Mouse (Mus musculus) lung, adult 18-20 months (tissue): ENCODE measurements around the gene Gab2.
A peak's percentile ranks its signal among the peaks of the same experiment; 100 is the strongest.

Source experiments
- DNase-seq, 2 experiments: peaks; one replicate each; pipeline ENCODE4 v3.0.0; 2022; ENCODE audit warnings: mixed read lengths in 2 of 2

The Gab2 gene

DNA sequence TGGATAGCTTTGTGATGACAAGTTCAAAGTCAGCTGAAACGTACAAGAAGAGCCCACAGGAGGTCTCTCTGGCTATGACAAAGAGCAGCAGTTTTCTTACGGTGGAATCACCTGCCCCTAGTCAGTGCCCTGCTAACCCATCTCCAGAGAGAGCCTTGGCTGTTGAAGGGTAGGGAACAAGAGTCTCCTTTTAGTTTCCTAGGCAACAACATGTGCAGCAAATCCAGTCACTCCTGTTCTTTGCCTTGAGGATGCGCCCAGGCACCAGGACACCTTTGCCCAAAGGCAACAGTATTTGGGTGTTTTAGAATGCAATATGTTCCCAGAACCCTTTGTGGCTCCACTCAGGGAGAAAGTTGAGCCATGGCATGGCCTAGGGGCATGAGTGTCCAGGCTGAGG is 266.9 kb downstream of the Gab2 start:
- no peak for DNase-seq

DNA sequence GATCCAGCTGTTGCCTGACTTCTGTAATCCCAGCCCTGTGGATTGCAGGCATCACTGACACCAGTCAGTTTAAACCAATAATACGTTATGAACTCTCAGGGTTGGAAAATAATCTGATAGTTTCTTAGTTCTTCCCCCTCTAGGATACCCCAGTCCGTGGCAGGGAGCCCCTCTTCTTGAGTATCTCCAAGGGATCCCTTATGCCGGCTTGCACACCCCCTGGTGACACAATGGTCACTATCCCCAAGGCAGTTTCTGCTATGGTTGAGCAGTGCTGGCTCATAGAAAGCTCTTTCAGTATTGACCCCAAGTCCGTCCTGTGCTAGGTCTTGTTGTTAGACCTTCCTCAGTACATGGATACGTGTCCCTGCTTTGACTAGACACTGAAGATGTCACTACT is 267.4 kb downstream of the Gab2 start:
- no peak for DNase-seq

DNA sequence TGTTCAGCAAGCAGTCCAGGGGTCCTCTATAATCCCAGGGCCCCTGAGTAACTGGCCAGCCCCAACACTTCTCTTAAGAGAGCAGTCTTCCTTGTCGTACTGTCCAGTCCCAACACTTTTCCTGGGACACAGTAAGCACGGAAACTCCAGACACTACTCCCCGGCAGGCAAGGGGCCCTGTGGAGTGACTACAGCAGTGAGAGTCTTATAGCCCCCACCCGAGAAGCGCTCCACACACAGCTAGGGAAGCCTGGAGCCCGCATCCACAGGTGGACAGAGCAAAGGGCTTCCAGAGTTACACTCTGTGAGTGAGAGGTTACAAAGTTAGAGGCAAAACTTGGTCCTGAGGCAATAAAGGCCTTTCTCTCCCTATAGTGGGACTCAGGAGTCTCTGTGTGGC is 268.1 kb downstream of the Gab2 start:
- DNase-seq = no peak

DNA sequence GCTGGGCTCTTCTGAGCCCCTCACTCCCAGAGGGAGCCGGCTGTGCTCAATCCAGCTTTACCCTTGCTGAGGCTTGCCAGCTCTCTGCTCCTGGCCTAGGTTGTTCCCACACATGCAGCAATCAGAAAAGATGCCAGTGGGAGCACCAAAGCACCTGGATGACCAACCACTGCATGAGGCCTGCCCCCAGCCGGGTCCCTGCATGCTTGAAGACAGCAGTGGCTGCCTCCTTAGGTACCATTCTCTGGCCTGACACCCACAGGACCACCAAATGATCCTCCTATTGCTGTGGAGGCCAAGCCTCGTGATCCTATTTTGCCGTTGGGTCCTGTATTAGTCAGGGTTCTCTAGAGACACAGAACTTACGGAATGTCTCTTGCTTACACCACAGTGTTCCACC is 269.5 kb downstream of the Gab2 start:
- DNase-seq = no peak

DNA sequence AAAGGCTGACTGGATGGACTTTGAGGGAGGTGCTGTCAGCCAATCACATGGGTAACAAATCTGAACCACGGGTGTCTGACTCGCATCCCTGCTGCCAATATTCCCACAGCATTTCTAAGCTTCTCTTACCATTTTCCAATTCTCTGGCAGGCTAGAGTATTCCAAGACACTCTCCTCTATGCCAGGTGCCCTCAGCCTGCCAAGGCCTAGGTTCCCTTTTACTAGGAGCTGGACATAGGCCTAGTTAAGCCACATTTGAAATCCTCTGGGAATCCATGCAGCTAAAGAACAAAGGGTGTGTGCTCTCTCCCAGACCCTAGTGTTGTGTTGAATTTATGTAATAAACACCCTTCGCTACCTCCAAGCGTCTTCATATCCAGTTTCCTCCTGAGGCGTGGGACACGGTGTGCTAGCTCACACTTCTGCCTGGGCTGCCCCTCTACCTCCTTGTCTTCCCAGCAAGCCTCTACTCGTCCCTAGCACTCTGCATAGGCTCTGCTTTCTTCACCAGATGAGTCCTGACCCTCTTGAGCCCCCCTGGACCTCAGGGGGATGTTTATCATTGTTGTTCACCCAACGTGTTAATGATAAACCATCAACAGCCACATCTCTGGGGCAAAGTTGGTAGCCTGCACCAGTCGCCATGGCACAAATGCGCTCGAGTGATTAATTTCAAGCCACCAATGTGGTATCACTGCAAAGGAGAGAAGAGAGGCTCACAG is 270.6 kb downstream of the Gab2 start:
- no peak for DNase-seq

DNA sequence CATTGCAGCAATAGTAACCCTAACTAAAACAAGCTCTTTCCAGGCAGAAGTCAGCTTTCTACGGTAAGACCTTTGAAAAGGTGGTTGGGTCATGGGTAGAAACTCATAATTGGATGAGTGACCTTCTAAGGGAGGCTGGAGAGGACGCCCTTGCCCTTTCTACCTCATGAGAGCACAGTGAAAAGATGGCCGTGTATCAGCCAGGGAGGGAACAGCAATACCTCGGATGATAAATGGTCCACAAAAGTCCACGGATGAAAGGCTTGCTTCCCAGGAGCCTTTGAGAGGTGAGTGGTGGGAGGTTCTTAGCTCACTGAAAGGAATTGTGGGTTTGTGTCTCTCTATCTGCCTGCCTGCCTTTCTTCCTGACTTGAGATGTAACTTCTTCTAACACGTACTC is 272.0 kb downstream of the Gab2 start:
- DNase-seq = no peak

DNA sequence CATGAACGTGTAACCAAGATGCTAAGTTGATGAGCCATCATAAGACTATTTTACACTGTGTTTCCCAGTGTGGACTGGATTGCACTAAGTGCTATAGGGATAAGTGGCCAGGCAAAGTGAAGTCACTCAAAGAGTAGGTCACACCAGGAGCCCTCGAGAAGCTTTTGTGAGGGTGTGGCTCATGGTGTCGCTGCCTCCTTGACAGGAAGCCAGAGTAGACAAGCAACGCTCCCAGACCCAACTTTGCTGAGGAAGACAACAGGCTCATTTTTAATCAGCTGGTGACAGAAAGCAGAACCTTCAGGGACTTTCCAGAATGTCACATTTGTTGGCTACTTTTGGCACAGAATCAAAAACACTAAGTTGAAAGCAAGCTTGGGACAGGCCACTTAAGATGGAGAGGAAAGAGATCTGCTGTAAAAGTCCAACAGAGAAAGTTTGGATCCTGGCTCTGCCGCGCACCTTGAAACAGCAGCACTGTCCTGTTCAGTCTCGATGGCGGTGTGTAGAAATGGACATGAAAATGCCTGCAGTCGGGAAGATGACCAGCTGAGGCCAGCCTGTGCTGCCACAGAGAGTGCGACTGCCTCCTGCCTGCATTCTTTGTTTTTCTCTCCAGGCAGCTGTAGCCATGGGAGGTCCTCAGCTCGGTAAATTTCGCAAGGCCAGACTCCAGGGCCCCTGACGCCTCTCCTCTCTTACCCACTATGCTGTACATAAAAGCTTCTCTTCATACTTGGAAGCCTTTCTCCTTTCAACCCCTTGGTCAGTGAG is 273.9 kb downstream of the Gab2 start:
- peak; percentile 74 to 79 for DNase-seq

DNA sequence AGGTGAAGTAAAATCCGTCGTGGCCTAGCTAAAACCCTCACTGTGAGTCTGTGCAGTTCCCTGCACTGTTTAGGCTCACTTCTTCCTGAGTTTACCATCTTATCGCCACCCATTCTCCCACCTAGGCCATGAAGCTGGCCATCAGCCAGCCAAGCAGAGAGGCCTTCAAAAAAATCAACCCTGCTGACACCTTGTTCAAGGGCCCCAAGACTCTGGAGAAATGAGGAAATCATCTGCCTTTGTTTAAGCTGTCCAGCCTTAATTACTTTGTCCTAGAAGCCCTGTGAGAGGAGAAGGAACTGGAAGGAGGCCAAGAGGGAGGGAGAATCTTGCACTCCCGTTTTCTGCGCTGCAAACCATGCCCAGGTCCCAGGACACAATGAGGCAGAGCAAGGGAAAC is 274.9 kb downstream of the Gab2 start:
- peak; percentile 50 to 66 for DNase-seq

DNA sequence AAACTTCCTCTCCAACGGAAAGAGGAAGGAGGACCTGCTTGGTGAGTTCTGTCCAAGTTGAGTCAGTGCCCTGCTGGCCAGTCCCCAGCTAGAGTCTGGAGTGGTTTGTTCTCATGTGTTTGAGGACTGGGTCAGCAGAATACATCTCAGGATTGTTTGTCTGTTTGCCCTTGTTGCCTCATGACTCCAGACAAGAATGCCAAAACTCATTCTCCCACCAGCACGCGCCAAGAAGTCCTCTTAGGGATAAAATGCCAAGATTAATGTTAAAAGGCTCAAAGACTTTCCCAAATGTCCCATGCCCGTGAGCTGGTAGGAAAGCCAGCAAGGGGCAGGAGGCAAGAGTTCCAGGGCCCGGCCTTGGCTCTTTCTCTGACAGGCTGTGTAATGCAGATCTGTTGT is 275.5 kb downstream of the Gab2 start:
- DNase-seq = peak; percentile 86 to 91

DNA sequence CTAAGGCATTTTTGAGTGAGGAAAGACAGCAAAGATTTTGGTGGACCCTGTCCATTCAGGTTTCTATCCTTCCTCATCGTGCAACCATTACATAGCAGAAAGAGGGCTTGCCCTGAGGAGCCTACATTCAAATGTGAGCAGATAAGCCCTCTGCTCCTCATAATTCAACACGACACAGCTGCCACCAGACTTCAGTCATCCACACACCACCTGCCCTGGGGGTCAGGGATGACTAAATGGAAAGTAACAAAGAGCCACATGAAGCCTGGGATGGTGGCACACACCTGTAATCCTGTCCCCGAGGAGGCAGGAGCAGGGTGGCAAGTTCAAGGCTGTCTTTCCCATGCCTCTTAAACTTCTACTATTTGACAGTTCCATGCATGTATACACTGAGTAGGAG is 276.5 kb downstream of the Gab2 start:
- no peak for DNase-seq

DNA sequence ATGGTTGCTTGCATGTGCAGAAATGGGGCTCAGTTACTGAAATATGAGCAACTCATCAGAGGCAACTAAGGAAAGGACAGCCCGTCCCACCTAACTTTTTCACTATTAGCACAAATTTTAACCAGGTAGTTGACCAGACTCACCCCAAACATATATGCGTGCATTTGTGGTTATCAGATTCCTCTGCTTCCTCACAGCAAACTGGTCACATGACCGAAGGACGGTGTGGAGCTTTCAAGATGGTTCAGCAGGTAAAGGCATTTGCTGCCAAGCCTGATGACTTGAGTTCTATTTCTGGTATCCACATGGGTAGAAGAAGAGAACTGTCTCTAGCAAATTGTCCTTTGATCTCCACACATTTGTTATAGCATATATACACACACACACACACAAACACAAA is 277.0 kb downstream of the Gab2 start:
- DNase-seq = no peak
